Mouse (Mus musculus) heart, adult 2 months (tissue): ENCODE measurements at regions not wholly inside any gene's neighbourhood (a gene's known extent, or its start where the extent isn't known, plus 50 kb on each side); places are given as distances from the start of the nearest gene placed in this dataset.

ENCODE experiments used
- DNase-seq, 2 experiments: peaks; one replicate each; pipeline ENCODE4 v3.0.0; 2021
- H3K27ac ChIP-seq: fragments of 200-600 bp; 2 replicates; pipeline ENCODE4 v1.8.1; 2022
- H3K27me3 ChIP-seq: fragments of 200-500 bp; 2 replicates; pipeline ENCODE4 v1.6.1; 2012; ENCODE audit warnings: mild to moderate bottlenecking, low read length, inconsistent platforms, mixed read lengths; ENCODE audit not compliant: control insufficient read depth, insufficient read depth
- H3K36me3 ChIP-seq: fragments of 200-500 bp; 2 replicates; pipeline ENCODE4 v1.6.1; 2012; ENCODE audit warnings: low read length, inconsistent platforms; ENCODE audit not compliant: control insufficient read depth, insufficient read depth
- H3K4me1 ChIP-seq: fragments of 200-500 bp; 2 replicates; pipeline ENCODE4 v1.6.1; 2011; ENCODE audit warnings: low read length; ENCODE audit not compliant: control insufficient read depth, insufficient read depth
- H3K4me3 ChIP-seq: fragments of 200-600 bp; 2 replicates; pipeline ENCODE4 v1.8.1; 2022
- H3K79me2 ChIP-seq: fragments of 200-500 bp; replicated peaks from 2 replicates; pipeline ENCODE4 v1.6.1; 2012; ENCODE audit warnings: mild to moderate bottlenecking, inconsistent platforms, low read length, moderate library complexity, mixed read lengths; ENCODE audit not compliant: control insufficient read depth, insufficient read depth
- H3K9ac ChIP-seq: fragments of 200-500 bp; 2 replicates; pipeline ENCODE4 v1.6.1; 2012; ENCODE audit warnings: low read depth, mild to moderate bottlenecking, control low read depth, inconsistent platforms, low read length, mixed read lengths
- CTCF ChIP-seq: fragments of 200-600 bp; IDR thresholded peaks from 2 replicates; pipeline ENCODE4 v1.8.1; 2022; ENCODE audit warnings: antibody characterized with exemption, mild to moderate bottlenecking, moderate library complexity
- EP300 ChIP-seq: fragments of 200-500 bp; IDR thresholded peaks from 2 replicates; pipeline ENCODE4 v1.6.1; 2011; ENCODE audit warnings: low read depth, low read length, control low read depth; ENCODE audit not compliant: insufficient read depth
- POLR2A ChIP-seq: fragments of 200-500 bp; IDR thresholded peaks from 2 replicates; pipeline ENCODE4 v1.6.1; 2011; ENCODE audit warnings: mild to moderate bottlenecking, low read depth, low read length, control low read depth; ENCODE audit not compliant: insufficient read depth
- WGBS: fragments of 180-500 bp; shearing (Covaris S2); methylation state at CpG from one replicate; pipeline ENCODE4 v1.1.7; 2018; 5-methylcytosine and 5-hydroxymethylcytosine counted together
- intact Hi-C: fragments of 180-260 bp; cut with DNase I; formaldehyde crosslinking; loops from one replicate; pipeline ENCODE4 v1.15.1; 2025

DNA sequence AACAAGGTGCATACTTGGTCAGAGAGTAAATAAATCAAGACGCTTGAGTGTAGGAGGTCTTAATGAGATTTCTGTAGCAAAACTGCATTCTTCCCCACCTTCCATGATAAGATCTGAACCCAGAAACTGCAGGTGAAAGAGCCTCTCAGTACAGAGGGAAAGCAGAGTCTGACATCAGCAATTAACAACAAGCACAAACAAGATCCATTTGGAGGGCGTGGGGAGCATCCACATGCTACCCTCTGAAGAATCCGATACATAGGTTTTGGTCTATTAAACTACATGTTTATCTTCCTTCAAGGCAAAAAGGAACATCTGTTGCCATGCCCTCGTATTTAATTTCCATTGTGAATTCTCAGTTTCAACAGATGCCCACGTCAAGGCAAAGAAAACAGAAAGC, 124.2 kb downstream of the S1pr1 start:
- intact Hi-C loops: no loop called here
- H3K4me3 ChIP-seq: no peak overlapping the region
- no peaks in the 10 kb centered on the region for H3K27me3 ChIP-seq
- H3K4me1 ChIP-seq: no peaks in the 10 kb centered on the region
- no peak for DNase-seq
- H3K79me2 ChIP-seq: no peaks in the 10 kb centered on the region
- H3K9ac ChIP-seq: no peak overlapping the region
- no peak for TF ChIP-seq POLR2A
- TF ChIP-seq EP300: no peak
- no peak for TF ChIP-seq CTCF
- 75% methylated on average over 5 of the region's 5 CpGs for WGBS
- H3K27ac ChIP-seq: no peak overlapping the region
- H3K36me3 ChIP-seq: no peaks in the 10 kb centered on the region

DNA sequence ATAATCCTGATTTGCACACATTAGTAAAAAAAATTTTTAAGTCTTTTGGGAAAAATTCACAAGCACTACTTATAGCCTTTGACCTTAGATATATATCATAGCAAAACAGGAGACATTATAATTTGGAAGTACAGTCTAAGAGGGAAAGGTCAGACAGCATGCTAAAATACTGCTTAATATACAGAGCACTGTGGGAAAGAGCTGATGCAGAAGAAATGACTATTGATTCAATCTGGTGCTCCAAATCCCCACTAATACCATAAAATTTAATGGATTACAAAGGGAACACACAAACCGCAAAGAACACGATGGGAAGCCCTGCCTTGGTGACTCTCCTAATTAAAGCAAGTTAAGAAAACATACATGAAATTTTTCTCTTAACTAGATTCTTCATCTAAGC, 126.3 kb downstream of the S1pr1 start:
- no peak overlapping the region for H3K9ac ChIP-seq
- H3K4me1 ChIP-seq: no peaks in the 10 kb centered on the region
- H3K36me3 ChIP-seq: no peaks in the 10 kb centered on the region
- no peaks in the 10 kb centered on the region for H3K27me3 ChIP-seq
- intact Hi-C loops: no loop called here
- no peak for DNase-seq
- H3K27ac ChIP-seq: no peak overlapping the region
- no peak overlapping the region for H3K4me3 ChIP-seq
- 79% methylated on average over 2 of the region's 2 CpGs for WGBS
- no peaks in the 10 kb centered on the region for H3K79me2 ChIP-seq
- TF ChIP-seq POLR2A: no peak
- no peak for TF ChIP-seq EP300
- TF ChIP-seq CTCF: no peak

DNA sequence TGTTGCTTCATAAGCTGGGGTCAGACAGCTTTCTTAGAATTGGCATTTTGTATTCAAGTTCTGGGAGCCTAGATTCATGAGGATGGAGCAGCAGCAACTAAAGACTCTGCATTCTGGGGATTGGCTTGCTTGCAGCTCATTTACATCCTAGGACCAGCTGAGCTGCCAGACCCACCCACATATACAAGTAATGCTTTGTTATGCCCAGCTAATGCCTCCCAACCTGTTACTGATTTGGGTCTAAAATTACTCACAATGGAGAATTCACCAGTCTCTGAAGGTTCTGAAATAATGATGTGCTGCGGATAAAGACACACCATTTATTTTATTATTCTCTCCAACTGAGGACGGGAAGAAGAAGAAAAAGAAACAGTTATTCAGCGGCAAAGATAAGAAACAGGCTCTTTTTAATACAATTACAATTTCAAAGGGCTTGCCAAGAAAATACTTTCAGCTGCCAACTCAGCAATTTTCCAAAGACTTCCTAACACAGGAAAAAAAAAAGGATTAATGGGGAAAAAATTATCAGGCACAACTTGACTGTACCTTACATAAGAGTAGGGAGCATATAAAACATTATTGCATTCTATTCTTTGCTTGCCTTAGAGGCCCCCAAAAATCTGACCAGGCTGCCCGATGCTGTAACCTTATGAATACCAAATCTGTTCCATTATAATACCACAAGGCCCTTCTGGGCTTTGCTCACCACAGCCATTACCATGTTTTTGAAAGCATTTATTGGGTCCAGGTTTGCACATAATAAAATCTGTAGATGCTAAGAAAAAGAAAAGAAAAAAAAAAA, 134.5 kb downstream of the S1pr1 start:
- intact Hi-C loops: no loop called here
- TF ChIP-seq POLR2A: no peak
- no peak for TF ChIP-seq CTCF
- no peak for TF ChIP-seq EP300
- 64% methylated on average over 4 of the region's 4 CpGs for WGBS

DNA sequence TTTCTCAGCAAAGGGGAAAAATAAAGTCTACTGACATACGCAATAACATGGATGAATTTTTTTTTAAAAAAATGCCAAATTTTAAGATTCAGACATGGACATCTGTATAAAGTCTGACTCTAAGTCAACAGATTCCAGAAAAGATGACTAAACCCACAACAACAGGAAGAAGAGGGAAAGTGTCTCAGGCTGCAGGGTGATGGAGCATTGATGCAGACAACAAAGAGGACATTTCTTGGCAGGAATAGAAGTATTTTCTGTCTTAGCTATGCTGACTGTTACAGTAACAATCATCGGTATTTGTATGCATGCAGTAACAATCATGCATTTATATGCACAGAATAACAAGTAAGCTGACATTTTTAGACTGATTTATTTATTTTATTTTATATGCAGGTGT, 139.5 kb downstream of the S1pr1 start:
- TF ChIP-seq POLR2A: no peak
- no peak for TF ChIP-seq EP300
- TF ChIP-seq CTCF: no peak
- Histone ChIP-seq H3K9ac (no peak overlapping the region), H3K4me3 (no peak overlapping the region), H3K27me3 (no peaks in the 10 kb centered on the region), H3K36me3 (no peaks in the 10 kb centered on the region), H3K79me2 (no peaks in the 10 kb centered on the region), H3K4me1 (no peaks in the 10 kb centered on the region), H3K27ac (no peak overlapping the region)
- 92% methylated on average over 2 of the region's 2 CpGs for WGBS
- intact Hi-C loops: no loop called here
- no peak for DNase-seq

More for the DNA sequence above, 134.5 kb downstream of the S1pr1 start:
- H3K27me3 ChIP-seq: no peaks in the 10 kb centered on the region
- no peaks in the 10 kb centered on the region for H3K36me3 ChIP-seq
- H3K27ac ChIP-seq: no peak overlapping the region
- H3K4me3 ChIP-seq: no peak overlapping the region
- H3K9ac ChIP-seq: no peak overlapping the region
- H3K79me2 ChIP-seq: no peaks in the 10 kb centered on the region
- no peaks in the 10 kb centered on the region for H3K4me1 ChIP-seq
- DNase-seq: no peak

DNA sequence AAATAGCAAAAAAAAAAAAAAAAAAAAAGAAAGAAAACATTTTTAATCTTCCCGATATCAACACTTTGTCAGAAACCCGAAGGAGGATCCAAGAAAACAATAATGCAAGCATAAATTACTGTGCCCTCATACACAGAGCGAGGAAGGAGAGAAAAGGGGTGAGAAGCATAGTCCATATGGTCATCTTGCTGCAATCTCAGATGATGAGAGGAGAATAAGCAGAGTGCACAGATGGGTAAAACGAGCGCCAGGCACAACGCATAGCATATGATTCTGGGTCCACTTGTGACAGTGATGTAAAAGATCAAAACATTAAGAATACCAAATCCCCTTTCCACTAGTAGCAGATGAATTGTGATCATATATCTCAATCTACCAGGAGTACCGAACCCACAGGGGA, 152.1 kb downstream of the S1pr1 start:
- Histone ChIP-seq H3K27me3 (no peaks in the 10 kb centered on the region), H3K36me3 (no peaks in the 10 kb centered on the region), H3K4me1 (no peaks in the 10 kb centered on the region), H3K79me2 (no peaks in the 10 kb centered on the region), H3K27ac (no peak overlapping the region), H3K9ac (no peak overlapping the region), H3K4me3 (no peak overlapping the region)
- TF ChIP-seq CTCF (no peak), EP300 (no peak), POLR2A (no peak)
- 81% methylated on average over 7 of the region's 7 CpGs for whole genome bisulfite sequencing
- intact Hi-C loops: no loop called here
- DNase-seq: no peak

DNA sequence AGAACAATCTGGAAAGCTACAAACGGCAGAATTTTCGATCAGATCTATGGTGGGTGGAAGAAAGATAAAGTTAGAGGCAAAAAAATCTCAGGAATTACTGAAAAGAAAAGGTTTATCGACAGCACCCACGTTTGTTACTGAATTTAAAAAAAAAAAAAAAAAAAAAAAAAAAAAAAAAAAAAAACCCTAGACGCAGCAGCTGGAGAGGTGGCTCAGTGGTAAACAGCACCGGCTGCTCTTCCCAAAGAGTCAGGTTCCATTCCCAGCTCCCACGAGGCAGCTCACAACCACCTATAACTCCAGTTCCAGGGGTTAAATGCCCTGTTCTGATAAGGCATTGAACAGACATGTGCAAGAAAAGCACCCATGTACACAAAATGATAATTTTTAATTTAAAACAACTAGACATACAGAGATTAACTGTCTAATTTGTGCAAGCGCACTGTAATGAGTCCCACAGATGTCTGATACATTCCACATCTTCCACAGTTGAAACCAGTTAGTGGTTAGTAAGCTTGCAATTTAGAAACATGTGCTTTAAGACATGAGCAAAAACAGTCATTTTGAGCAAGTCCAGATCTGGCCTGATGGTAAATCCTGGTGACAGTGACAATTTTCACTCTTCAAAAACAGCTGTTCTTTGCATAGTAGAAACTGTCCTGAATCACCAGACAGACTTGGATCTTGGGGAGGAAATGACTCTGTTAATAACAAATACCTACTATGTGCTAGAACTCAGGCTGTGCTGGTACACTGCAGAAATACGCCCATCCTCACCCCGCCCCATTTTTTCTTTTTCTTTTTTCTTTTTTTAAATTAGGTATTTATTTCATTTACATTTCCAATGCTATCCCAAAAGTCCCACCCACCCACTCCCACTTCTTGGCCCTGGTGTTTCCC, 159.8 kb downstream of the S1pr1 start:
- no peaks in the 10 kb centered on the region for H3K4me1 ChIP-seq
- no peaks in the 10 kb centered on the region for H3K36me3 ChIP-seq
- no peak overlapping the region for H3K9ac ChIP-seq
- intact Hi-C loops: no loop called here
- no peak for TF ChIP-seq EP300
- no peak for TF ChIP-seq CTCF
- TF ChIP-seq POLR2A: no peak
- H3K4me3 ChIP-seq: no peak overlapping the region
- DNase-seq: no peak
- no peaks in the 10 kb centered on the region for H3K79me2 ChIP-seq
- H3K27ac ChIP-seq: no peak overlapping the region
- WGBS: 76% methylated on average over 10 of the region's 10 CpGs
- H3K27me3 ChIP-seq: no peaks in the 10 kb centered on the region
